22 mouse cellular contexts compared by ENCODE assay signal in the genomic region with DNA sequence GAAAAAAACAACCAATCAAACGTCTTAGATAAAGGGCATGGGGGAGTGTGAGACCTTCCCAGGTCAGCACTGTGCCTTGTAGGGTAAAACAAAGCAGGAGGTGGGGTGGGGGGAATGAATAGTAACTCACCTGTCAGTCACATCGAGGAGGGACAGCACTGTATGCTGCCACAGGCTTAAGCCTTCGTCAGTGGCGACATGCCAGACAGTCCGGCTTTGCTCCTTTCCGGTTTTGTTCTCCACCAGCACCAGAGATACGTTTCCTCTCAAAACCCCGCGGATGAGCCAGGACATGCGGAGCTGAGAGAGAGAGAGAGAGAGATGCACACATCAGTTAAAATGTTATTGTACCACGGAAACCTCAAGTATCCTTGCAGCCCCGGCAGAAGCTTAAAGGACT.
A peak's percentile ranks its signal among the peaks of the same experiment; 100 is the strongest.
DNase-seq lines count a peak whose midpoint lies in the region; ATAC-seq lines count a peak whose summit lies in the region.
"Had no signal": no experiment of that assay in that cellular context is flagged by ENCODE, and none has a peak within 500 bp of the region (broad histone marks: within the 10 kb centered on the region; RNA-seq: fewer than 3 reads in every experiment).

No protein-coding gene starts in this region.

- H3K4me2 ChIP-seq in kidney, embryonic 14.5 days (replicated peaks; ENCODE audit: low read depth, low read length): no peak overlapping the region

- intact Hi-C loops in left cerebral cortex, postnatal 4 days (cut with DNase I): loop anchor here (10.0 kb wide), 2 partner anchors 637 to 817 kb away; a partner anchor contains a TSS
- intact Hi-C loops in left cerebral cortex, postnatal 25 days (cut with DNase I): loop anchor here (2.0 to 5.0 kb wide), 2 partner anchors 75 to 815 kb away; no protein-coding TSS in a partner anchor

- no peaks in the 10 kb centered on the region for H3K27me3 ChIP-seq in kidney, embryonic 14.5 days (ENCODE audit: control insufficient read depth, insufficient read depth, low read length)
- H3K27me3 ChIP-seq: CH12.LX, Patski had no signal

- 75% methylated on average over 12 of the region's 12 CpGs for WGBS in kidney, embryonic 14.5 days

- no peak overlapping the region for H3K9ac ChIP-seq in kidney, embryonic 14.5 days (ENCODE audit: low read depth, low read length)

- peak; percentile 65 to 70 for DNase-seq in cerebellum, postnatal 10 days
- no peak for DNase-seq in cerebellum, adult 11 months
- peak; percentile 48 to 55 for DNase-seq in cerebellum, postnatal 14 days
- DNase-seq in cerebellum, adult 9-10 months: no peak
- DNase-seq in kidney, postnatal 10 days: peak; percentile 16
- DNase-seq in left cerebral cortex, postnatal 4 days: peak; percentile 52
- DNase-seq in left cerebral cortex, postnatal 25 days (ENCODE audit: low spot score in 2 of 2): no peak
- DNase-seq: adrenal gland, adult 2 months; adrenal gland, adult 8-10 months; adrenal gland, postnatal 10 days; adrenal gland, postnatal 14 days; adrenal gland, postnatal 25 days; adrenal gland, postnatal 36 days; B cell, adult 2 months; cerebellum, adult 11-12 months; cerebellum, adult 18-20 months had no signal

- H3K9me3 ChIP-seq in kidney, embryonic 14.5 days (ENCODE audit: control insufficient read depth, low read length): no peaks in the 10 kb centered on the region

- H3K36me3 ChIP-seq in kidney, embryonic 14.5 days (ENCODE audit: control insufficient read depth, insufficient read depth, low read length): no peaks in the 10 kb centered on the region
- H3K36me3 ChIP-seq: G1E had no signal

- H3K27ac ChIP-seq in kidney, embryonic 14.5 days (ENCODE audit: low read depth, low read length): no peak overlapping the region

- H3K4me3 ChIP-seq in kidney, embryonic 14.5 days (ENCODE audit: low read length): no peak overlapping the region

- no peak for ATAC-seq in kidney, embryonic 14.5 days (ENCODE audit: low FRiP score, low TSS enrichment)
- ATAC-seq: activated CD4-positive, CD25-positive, alpha-beta regulatory T cell, adult 4 months; CD4-positive, CD25-positive, alpha-beta regulatory T cell, adult 4 months; Patski had no signal

- peaks cover 6% of the 10 kb centered on the region; the same call in 1 of the 2 replicates for H3K4me1 ChIP-seq in kidney, embryonic 14.5 days (ENCODE audit: control insufficient read depth, insufficient read depth, low read length)

Comparison
In these comparisons a context has a peak if more than half of its experiments do, and no peak if none do; other contexts are left out.
1. DNase-seq: peak in cerebellum, postnatal 10 days (2 of 2), cerebellum, postnatal 14 days (2 of 2), kidney, postnatal 10 days (single experiment) and left cerebral cortex, postnatal 4 days (single experiment); none in cerebellum, adult 11 months (single experiment), cerebellum, adult 9-10 months (single experiment) and left cerebral cortex, postnatal 25 days (0 of 2).